Mouse (Mus musculus): ENCODE results near the gene Tent5c. TPM values are rescaled to one million over a fixed set of nuclear protein-coding genes. Genes with fewer than 3 reads are reported as not detected.

The Tent5c gene
- polyA plus RNA-seq, 1 experiment, result 0.67 TPM

DNA sequence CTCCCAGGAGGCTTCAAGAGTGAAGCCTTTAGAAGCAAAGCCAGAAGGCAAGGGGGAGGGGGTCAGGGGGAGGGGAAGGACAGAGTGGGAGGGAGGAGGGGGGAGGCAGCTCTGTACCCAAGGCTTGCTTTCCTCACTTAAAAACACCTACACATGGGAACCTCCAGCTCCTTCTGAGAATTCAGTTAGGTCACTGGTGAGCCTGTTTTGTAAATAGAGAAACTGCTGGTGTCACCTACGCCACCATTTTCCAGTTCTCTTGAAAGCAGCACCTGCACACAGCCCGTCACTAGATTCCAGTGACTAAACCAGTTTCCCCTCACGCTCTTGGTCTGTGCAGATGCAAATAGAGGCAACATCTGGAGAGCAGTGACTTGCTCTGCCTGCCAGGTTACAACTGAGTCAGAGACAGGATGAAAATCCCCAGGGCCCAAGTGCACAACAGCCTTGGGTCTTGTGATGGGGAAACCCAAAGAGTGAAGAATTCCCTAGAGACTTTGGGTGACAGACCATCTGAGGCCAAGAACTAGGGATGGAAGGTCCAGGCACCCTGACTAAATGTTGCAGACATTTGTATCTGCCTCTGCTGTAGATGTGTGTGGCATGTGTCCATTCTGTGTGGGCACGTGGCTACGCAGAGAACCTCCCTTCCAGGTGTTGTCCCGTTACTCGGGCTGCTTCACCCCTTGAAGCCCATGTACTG, 45.2 kb downstream of the Tent5c start:
- TF ChIP-seq POLR2A (IDR thresholded peaks at IDR 0.05; ENCODE audit: low read depth, low read length) (no peak), CTCF (IDR thresholded peaks at IDR 0.05; ENCODE audit: borderline replicate concordance, insufficient read depth, low read length) (no peak)
- Histone ChIP-seq H3K4me1 (ENCODE audit: control insufficient read depth, insufficient read depth, low read length) (no peaks in the 10 kb centered on the region), H3K4me3 (ENCODE audit: insufficient read depth, low read length) (no peak overlapping the region), H3K27ac (ENCODE audit: insufficient read depth, low read length) (no peak overlapping the region)

DNA sequence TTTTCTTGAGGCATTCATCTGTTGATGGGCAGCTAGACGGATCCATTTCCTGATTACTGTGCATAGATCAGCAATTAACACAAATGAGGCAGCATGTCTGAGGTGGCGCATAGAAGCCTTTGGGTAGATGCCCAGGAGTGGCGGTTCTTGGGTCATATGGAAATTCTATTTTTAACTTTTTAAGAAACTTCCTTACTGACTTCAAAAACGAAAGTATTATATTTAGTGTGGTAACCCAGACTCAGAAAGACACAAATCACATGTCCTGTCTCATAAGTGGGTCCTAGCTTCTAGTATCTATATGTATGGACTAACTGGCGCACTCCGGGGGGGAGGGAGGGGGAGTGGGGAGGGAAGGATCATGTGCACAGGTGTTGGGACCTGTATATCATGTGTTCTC, 46.6 kb downstream of the Tent5c start:
- H3K4me3 ChIP-seq (ENCODE audit: insufficient read depth, low read length), result no peak overlapping the region
- TF ChIP-seq CTCF (IDR thresholded peaks at IDR 0.05; ENCODE audit: borderline replicate concordance, insufficient read depth, low read length) (no peak), POLR2A (IDR thresholded peaks at IDR 0.05; ENCODE audit: low read depth, low read length) (no peak)
- no peaks in the 10 kb centered on the region for H3K4me1 ChIP-seq (ENCODE audit: control insufficient read depth, insufficient read depth, low read length)
- no peak overlapping the region for H3K27ac ChIP-seq (ENCODE audit: insufficient read depth, low read length)

DNA sequence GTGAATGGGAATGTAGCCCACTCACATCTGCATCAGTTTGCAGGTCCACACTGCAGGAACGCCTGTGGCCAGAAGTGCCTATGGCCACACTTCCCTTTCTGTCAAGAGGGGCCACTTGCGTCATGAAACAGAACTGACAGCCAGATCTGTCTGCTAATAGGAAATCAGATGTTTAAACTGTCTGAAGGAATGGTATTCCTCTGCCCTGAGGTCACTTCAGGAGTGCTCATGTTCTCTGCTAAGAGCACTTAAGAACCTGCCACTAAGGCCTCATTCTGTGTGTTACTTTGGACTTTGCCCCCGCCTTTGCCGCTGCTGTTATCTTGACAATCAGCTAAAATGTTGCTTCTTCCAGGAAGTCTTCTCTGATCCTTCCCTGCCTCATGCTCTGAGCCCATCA, 48.4 kb downstream of the Tent5c start:
- H3K4me1 ChIP-seq (ENCODE audit: control insufficient read depth, insufficient read depth, low read length), result no peaks in the 10 kb centered on the region
- TF ChIP-seq POLR2A (IDR thresholded peaks at IDR 0.05; ENCODE audit: low read depth, low read length) (no peak), CTCF (IDR thresholded peaks at IDR 0.05; ENCODE audit: borderline replicate concordance, insufficient read depth, low read length) (no peak)
- no peak overlapping the region for H3K27ac ChIP-seq (ENCODE audit: insufficient read depth, low read length)
- H3K4me3 ChIP-seq (ENCODE audit: insufficient read depth, low read length), result no peak overlapping the region

DNA sequence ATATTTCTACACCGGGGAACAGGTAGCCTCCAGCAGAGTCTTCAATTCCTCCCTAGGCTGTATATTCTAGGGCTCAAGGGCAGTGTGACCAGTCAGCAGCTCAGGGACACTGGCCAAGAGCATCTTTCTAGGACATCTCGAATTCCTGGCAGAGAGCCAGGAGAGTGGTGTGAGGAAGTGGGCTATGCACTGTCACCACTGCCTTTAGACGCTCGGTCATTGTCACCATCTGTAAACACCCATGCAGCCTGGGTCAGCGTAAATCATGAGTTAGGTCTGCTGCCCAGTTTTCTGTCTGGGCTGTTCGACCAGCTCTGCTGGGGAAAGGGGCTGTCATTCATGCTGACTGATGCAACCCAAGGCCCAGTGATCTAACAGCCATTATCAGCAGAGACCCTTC, 49.1 kb downstream of the Tent5c start:
- Histone ChIP-seq H3K4me3 (ENCODE audit: insufficient read depth, low read length) (no peak overlapping the region), H3K4me1 (ENCODE audit: control insufficient read depth, insufficient read depth, low read length) (no peaks in the 10 kb centered on the region), H3K27ac (ENCODE audit: insufficient read depth, low read length) (no peak overlapping the region)
- TF ChIP-seq CTCF (IDR thresholded peaks at IDR 0.05; ENCODE audit: borderline replicate concordance, insufficient read depth, low read length), result no peak
- TF ChIP-seq POLR2A (IDR thresholded peaks at IDR 0.05; ENCODE audit: low read depth, low read length), result no peak

DNA sequence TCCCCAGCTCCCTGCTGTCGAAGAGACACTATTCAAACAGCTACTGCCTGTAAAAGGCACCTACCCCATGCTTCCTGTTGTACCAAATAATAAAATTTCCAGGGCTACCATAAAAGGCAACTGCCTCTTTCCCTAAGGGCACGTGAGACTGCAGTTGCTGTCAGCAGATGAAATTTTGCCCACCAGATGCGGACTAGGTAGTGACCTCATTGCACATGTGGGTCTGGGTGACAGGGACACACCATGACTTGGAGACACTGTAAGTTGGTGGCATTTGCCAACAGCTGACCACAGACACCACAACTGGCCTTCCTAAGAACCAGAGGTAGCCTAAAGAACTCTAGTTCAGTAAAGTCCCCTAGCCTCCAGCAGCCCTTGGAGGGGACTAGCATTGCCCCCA, 50.0 kb downstream of the Tent5c start:
- Histone ChIP-seq H3K4me1 (ENCODE audit: control insufficient read depth, insufficient read depth, low read length) (no peaks in the 10 kb centered on the region), H3K27ac (ENCODE audit: insufficient read depth, low read length) (no peak overlapping the region), H3K4me3 (ENCODE audit: insufficient read depth, low read length) (no peak overlapping the region)
- no peak for TF ChIP-seq CTCF (IDR thresholded peaks at IDR 0.05; ENCODE audit: borderline replicate concordance, insufficient read depth, low read length)
- TF ChIP-seq POLR2A (IDR thresholded peaks at IDR 0.05; ENCODE audit: low read depth, low read length), result no peak

DNA sequence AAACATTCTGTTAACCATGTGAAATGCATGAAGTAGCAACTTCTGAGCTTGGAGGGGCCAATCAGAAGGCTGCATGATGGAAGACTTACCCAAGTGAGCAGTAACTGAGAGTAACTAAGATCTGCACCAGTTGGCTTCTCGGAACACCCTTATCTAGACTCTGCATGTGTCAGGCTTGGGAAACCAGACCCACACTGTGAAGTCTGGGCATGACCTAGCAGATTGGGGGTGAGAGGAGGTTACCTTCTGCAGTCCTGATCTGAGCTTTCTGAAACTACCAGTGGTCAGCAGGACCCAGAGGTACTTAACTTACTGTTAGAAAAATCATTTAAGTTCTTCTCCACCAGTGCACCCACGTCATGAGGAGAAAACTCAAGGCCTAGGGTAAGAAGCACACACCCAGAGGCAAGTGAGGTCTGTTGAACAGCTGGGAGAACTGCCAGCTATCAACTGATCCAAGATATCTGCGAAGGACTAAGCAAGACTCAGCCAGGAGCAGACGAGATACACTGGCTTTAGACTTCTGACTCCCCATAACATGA, 50.6 kb downstream of the Tent5c start:
- Histone ChIP-seq H3K4me1 (ENCODE audit: control insufficient read depth, insufficient read depth, low read length) (no peaks in the 10 kb centered on the region), H3K4me3 (ENCODE audit: insufficient read depth, low read length) (no peak overlapping the region), H3K27ac (ENCODE audit: insufficient read depth, low read length) (no peak overlapping the region)
- TF ChIP-seq POLR2A (IDR thresholded peaks at IDR 0.05; ENCODE audit: low read depth, low read length) (no peak), CTCF (IDR thresholded peaks at IDR 0.05; ENCODE audit: borderline replicate concordance, insufficient read depth, low read length) (no peak)

DNA sequence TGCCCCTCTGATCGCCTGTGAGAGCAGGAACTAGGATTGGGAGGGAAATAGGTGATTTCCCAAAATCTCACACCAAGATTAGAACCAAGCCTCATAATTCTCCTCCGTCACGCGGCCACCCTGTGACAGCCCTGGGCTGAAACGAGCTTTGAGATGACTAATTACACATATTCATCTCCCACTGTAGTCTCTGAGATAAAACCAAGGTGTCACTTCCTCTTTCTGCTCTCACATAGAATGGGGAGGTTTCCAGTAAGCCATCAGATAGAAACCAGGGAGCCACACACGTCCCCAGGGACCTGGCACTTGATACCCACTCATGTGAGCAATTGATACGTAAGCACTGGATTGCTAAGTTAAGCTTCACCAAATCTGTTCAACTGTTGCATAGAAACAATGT, 52.4 kb downstream of the Tent5c start:
- H3K27ac ChIP-seq (ENCODE audit: insufficient read depth, low read length), result no peak overlapping the region
- H3K4me3 ChIP-seq (ENCODE audit: insufficient read depth, low read length), result no peak overlapping the region
- TF ChIP-seq CTCF (IDR thresholded peaks at IDR 0.05; ENCODE audit: borderline replicate concordance, insufficient read depth, low read length), result no peak
- no peak for TF ChIP-seq POLR2A (IDR thresholded peaks at IDR 0.05; ENCODE audit: low read depth, low read length)
- H3K4me1 ChIP-seq (ENCODE audit: control insufficient read depth, insufficient read depth, low read length), result no peaks in the 10 kb centered on the region

DNA sequence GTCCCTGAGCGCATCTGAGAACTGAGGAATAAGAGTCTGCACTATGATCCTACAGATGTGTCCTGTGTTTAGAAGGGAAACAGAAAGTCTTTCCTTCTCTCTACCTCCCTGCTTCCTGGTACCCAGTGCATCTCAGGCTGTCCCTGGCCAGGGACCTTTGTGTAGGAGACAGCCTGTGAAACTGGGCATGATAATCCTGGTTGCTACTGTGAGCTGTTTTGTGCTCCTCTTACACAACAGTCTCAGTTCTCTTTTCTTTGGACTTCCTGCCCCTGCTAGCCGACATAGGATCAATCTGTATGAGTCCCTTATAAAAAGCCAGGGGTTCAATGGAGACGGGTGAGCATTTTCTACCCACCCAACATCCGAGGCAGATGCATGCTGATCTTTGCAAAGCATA, 57.4 kb downstream of the Tent5c start:
- Histone ChIP-seq H3K27ac (ENCODE audit: insufficient read depth, low read length) (no peak overlapping the region), H3K4me1 (ENCODE audit: control insufficient read depth, insufficient read depth, low read length) (no peaks in the 10 kb centered on the region), H3K4me3 (ENCODE audit: insufficient read depth, low read length) (no peak overlapping the region)
- TF ChIP-seq CTCF (IDR thresholded peaks at IDR 0.05; ENCODE audit: borderline replicate concordance, insufficient read depth, low read length) (no peak), POLR2A (IDR thresholded peaks at IDR 0.05; ENCODE audit: low read depth, low read length) (no peak)

DNA sequence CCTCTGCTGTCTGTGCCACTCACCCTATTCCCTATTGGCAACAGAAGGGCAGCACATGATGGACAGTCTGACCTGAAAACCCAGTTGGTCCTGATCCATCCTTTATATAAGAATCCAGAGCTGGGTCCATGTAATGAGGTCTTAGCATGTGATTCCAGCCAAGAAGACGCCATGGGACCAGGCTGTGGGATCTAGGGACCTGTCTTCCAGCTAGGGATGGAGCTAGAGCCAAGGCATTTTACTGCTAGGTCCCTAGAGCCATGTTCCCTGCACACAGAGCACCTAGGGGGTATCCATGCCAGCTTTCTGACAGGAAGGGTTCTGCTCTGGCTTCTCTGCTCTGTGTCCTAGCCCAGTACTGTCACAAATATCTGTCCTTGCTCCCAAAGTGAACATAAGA, 58.4 kb downstream of the Tent5c start:
- no peaks in the 10 kb centered on the region for H3K4me1 ChIP-seq (ENCODE audit: control insufficient read depth, insufficient read depth, low read length)
- H3K27ac ChIP-seq (ENCODE audit: insufficient read depth, low read length), result no peak overlapping the region
- no peak overlapping the region for H3K4me3 ChIP-seq (ENCODE audit: insufficient read depth, low read length)
- TF ChIP-seq CTCF (IDR thresholded peaks at IDR 0.05; ENCODE audit: borderline replicate concordance, insufficient read depth, low read length), result no peak
- TF ChIP-seq POLR2A (IDR thresholded peaks at IDR 0.05; ENCODE audit: low read depth, low read length), result no peak

DNA sequence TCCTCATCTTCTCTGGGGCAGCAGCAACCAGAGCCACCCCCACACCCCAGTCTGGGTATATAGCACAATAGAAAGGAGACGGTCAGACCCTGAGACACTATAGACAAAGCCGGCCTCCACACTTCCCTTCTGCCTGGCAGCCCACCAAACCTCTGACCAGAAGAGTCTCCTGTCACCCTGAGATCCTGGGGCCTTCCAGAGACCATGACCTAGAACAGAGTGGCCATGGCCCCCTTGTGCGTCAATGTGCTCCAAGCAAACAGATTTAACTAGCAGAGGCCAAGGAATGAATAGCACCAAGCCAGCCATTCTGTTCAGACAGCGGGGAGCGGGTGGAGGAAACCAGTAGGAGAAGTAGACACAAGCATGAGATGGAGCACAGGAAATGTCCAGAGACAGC, 59.0 kb downstream of the Tent5c start:
- H3K27ac ChIP-seq (ENCODE audit: insufficient read depth, low read length), result no peak overlapping the region
- no peak overlapping the region for H3K4me3 ChIP-seq (ENCODE audit: insufficient read depth, low read length)
- TF ChIP-seq POLR2A (IDR thresholded peaks at IDR 0.05; ENCODE audit: low read depth, low read length) (no peak), CTCF (IDR thresholded peaks at IDR 0.05; ENCODE audit: borderline replicate concordance, insufficient read depth, low read length) (no peak)

More for the DNA sequence above, 59.0 kb downstream of the Tent5c start:
- H3K4me1 ChIP-seq (ENCODE audit: control insufficient read depth, insufficient read depth, low read length), result no peaks in the 10 kb centered on the region

All from embryonic fibroblast, embryonic 13.5 days (primary cell).